Mouse (Mus musculus): ENCODE data around the gene Gprasp1.
"Not testable (repeated sequence)": the region's sequence is repeated elsewhere in the genome, so short reads cannot be mapped to it uniquely, and the experiment has no call there.

DNA sequence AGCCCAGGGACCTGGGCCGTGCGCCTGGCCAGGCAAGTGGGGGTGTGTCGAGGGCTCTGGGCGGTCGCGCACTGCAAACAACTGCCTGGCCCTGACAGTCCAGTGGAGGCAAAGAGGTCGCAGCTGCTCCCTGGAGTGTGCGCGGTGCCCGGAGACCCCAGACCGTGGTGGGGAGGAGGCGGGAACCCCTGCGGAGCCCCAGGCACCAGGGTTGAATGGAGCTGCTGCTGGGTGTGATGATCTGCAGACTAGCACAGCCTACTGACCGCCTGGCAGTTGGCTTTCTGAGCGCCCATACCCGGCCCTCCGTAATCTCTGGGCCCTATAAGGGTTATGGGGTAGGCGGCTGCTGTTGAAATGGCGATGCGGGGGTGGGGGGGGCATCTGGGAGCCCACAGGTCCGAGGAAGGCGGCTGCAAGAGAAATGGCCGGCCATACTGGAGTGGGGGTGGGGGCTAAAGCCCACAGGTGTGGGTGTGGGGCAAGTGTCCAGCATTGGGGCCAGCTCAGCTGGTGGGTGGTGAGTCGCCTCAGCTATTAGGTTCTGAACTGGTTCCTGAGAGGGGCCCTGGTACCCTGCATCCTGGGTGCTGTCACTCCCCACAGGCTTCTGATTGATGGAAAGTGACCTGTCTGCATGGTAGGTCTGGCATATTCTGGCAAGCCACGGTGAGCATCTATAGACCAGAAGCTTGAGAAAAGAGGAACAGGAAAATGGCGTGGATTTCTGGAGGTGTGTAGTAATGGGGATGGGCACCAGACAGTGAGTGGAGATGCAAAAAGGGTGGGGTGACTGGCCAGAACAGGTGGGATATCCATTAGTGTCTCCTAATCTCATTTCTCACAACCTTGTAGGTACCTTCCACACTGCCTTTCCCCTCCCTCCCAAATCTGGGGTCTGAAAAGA, 54.0 kb downstream of the Gprasp1 start:
- TF ChIP-seq TAL1, GATA1 (IDR thresholded peaks at IDR 0.05; ENCODE audit: low read length): not testable (repeated sequence)

Data from erythroblast, embryonic 14.5 days (primary cell).